Mouse (Mus musculus) bone marrow, adult 2 months (tissue): ENCODE data around the gene Lpgat1.

ENCODE experiments used
- CTCF ChIP-seq: fragments of 200-500 bp; IDR thresholded peaks from 2 replicates; pipeline ENCODE4 v1.5.1; 2011; ENCODE audit warnings: low read length, control low read depth; ENCODE audit not compliant: control insufficient read depth, insufficient read depth
- POLR2A ChIP-seq: fragments of 200-500 bp; IDR thresholded peaks from 2 replicates; pipeline ENCODE4 v1.6.1; 2011; ENCODE audit warnings: low read depth, mild to moderate bottlenecking, control low read depth, low read length, borderline replicate concordance; ENCODE audit not compliant: control insufficient read depth

DNA sequence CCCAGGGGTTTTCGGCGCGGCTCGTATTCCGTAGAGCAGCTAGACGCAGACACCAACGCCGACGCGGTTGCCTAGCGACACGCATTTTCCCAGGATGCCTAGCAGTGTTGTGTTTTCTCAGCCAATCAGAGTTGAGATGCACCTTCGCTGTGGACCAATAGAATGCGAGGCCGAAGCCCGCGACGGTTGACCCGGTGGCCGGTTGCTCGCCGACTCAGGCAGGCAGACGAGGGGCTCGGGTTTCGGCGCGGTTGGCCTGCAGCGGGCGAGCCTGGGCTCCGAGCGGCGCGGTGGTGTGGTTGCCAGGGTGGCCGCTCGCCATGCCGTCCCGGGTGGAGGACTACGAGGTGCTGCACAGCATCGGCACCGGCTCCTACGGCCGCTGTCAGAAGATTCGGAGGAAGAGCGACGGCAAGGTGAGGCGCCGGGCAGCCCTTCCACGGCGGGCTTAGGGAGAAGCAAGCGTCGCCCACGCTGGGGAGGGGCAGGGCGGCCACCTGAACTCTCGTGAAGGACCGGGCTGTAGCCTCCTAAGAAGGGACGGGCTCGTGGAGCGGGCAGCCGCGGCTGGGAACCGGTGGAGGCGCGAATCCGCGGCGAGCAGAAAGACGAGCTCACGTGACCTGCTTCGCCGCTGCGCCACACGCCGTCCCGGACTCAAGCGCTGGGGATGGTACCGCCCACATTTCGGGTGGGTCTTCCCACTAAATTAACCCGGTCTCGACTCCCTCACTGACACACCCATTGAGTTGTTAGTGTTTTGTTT is 103.9 kb downstream of the Lpgat1 start, which contains the start of gene Nek2:
- peak; percentile 88; the same call in 1 of the 2 replicates for TF ChIP-seq POLR2A
- no peak for TF ChIP-seq CTCF
